Mouse (Mus musculus): ENCODE measurements around the gene Mgrn1. TPM values are rescaled to one million over a fixed set of nuclear protein-coding genes. Genes with fewer than 3 reads are reported as not detected.

Gene Mgrn1
- total and polyA plus RNA-seq, 2 experiments from 2014 or later: 117 to 221 TPM

DNA sequence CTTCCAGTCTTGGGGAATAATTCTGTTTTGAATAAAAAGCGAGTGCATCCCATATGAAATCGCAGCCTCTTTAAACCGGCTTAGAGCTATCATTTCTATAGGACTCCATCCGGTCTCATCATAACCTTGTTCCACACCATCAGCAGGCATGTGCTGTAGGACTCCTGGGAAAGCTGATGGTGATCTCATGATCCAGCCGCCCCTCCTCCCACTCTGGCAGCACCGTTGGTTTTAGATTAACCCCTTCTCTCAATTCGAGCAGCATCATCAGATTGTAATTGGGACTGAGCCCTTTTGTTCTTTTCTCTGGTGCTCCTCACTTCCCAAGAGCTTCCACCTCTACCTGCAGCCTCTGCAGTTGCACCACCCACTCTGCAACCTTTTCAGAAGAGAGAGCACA is 15.1 kb downstream of the Mgrn1 start:
- H3K27ac ChIP-seq (ENCODE audit: low read depth, low read length): no peak overlapping the region
- no peak for ATAC-seq (ENCODE audit: low FRiP score)
- DNase-seq (ENCODE audit: low spot score): no peak

DNA sequence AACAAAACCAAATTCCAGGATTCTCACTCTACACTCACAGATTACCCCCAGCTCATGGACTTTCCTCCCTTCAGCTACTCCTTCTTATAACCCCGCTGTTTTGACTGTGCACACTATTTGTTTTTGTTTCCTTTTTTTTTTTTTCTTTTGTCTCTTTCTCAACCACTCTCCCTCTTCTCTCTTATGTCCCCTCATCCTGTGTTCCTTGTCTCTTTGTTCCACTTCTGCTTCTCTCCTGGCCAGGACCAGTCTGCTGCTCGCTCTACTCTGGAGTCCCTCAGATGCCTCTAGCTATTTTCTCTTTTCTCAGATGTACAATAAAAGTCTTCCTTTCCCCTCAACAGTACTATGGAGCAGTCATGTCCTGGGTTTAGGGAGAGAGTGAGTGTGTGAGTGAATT is 16.3 kb downstream of the Mgrn1 start:
- Histone ChIP-seq H3K36me3 (ENCODE audit: insufficient read depth, low read length) (peaks cover 2% of the 10 kb centered on the region; the same call in 1 of the 2 replicates), H3K4me2 (ENCODE audit: low read depth, low read length, poor library complexity, severe bottlenecking) (no peak overlapping the region), H3K4me1 (ENCODE audit: insufficient read depth, low read length) (no peaks in the 10 kb centered on the region), H3K27me3 (ENCODE audit: insufficient read depth, low read length) (no peaks in the 10 kb centered on the region), H3K9ac (replicated peaks; ENCODE audit: low read length, poor library complexity, severe bottlenecking) (no peak overlapping the region), H3K4me3 (ENCODE audit: low read depth, low read length) (no peak overlapping the region), H3K9me3 (ENCODE audit: low read length) (no peaks in the 10 kb centered on the region), H3K27ac (ENCODE audit: low read depth, low read length) (no peak overlapping the region)
- WGBS: 69% methylated on average over 2 of the region's 2 CpGs
- ATAC-seq (ENCODE audit: low FRiP score) (no peak), DNase-seq (ENCODE audit: low spot score) (no peak)
- no peak for TF ChIP-seq CTCF (IDR thresholded peaks at IDR 0.05)

More for the DNA sequence above, 15.1 kb downstream of the Mgrn1 start:
- WGBS: 57% methylated on average over 7 of the region's 7 CpGs
- Histone ChIP-seq H3K4me3 (ENCODE audit: low read depth, low read length) (no peak overlapping the region), H3K27me3 (ENCODE audit: insufficient read depth, low read length) (no peaks in the 10 kb centered on the region), H3K36me3 (ENCODE audit: insufficient read depth, low read length) (no peaks in the 10 kb centered on the region), H3K4me1 (ENCODE audit: insufficient read depth, low read length) (no peaks in the 10 kb centered on the region), H3K9me3 (ENCODE audit: low read length) (no peaks in the 10 kb centered on the region), H3K9ac (replicated peaks; ENCODE audit: low read length, poor library complexity, severe bottlenecking) (no peak overlapping the region), H3K4me2 (ENCODE audit: low read depth, low read length, poor library complexity, severe bottlenecking) (no peak overlapping the region)
- no peak for TF ChIP-seq CTCF (IDR thresholded peaks at IDR 0.05)

DNA sequence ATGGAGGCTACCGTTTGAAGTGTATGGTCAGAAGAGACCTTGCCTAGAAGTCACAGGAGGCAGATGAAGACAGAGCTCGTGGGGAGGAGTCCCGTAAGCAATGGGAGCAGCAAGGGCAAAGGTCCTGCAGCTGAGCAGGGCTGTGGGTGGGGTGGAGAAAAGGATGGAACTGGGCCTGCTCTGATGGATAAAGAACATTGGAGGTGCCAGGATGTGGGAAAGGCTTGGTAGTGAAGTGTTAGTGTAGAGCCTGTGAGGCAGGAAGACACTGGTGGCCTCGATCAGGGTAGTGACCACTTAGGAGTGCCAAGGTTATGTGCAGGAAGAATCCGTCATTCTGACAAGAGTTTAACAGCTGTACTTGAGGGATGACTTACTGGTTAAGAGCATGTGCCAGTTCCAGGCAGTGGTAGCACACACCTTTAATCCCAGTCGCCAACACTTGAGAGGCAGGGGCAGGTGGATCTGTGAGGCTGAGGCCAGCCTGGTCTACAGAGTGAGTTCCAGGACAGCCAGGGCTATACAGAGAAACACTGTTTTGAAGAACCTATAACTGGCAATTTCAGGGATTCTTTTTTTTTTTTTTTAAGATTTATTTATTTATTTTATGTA is 17.5 kb downstream of the Mgrn1 start:
- H3K4me3 ChIP-seq (ENCODE audit: low read depth, low read length): no peak overlapping the region
- WGBS: 86% methylated on average over 6 of the region's 6 CpGs
- DNase-seq (ENCODE audit: low spot score): no peak
- H3K4me1 ChIP-seq (ENCODE audit: insufficient read depth, low read length): no peaks in the 10 kb centered on the region
- TF ChIP-seq CTCF (IDR thresholded peaks at IDR 0.05): no peak
- no peaks in the 10 kb centered on the region for H3K27me3 ChIP-seq (ENCODE audit: insufficient read depth, low read length)
- H3K36me3 ChIP-seq (ENCODE audit: insufficient read depth, low read length): peaks cover 5% of the 10 kb centered on the region; the same call in 1 of the 2 replicates
- no peak overlapping the region for H3K4me2 ChIP-seq (ENCODE audit: low read depth, low read length, poor library complexity, severe bottlenecking)
- no peak for ATAC-seq (ENCODE audit: low FRiP score)
- no peaks in the 10 kb centered on the region for H3K9me3 ChIP-seq (ENCODE audit: low read length)
- H3K9ac ChIP-seq (replicated peaks; ENCODE audit: low read length, poor library complexity, severe bottlenecking): no peak overlapping the region
- no peak overlapping the region for H3K27ac ChIP-seq (ENCODE audit: low read depth, low read length)

DNA sequence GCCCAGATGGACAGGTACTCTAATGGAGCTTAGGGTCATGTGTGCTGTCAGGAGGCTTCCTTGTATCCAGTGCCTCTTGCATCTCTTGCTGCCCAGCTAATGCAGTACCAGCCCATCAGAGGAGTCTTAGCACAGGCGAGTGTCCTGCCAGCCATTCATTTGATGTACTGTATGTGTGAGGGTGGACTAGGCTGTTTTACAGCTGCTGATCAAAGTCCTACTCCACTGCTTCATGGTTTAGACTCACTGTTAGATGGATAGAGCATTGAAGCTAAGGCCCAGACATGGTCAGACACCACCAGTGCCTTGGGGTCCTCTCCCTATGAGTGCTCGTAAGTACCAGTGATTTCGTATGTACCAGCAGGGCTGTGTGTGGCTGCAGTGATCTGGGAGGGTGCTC is 18.8 kb downstream of the Mgrn1 start:
- H3K9me3 ChIP-seq (ENCODE audit: low read length): no peaks in the 10 kb centered on the region
- H3K9ac ChIP-seq (replicated peaks; ENCODE audit: low read length, poor library complexity, severe bottlenecking): no peak overlapping the region
- no peak overlapping the region for H3K27ac ChIP-seq (ENCODE audit: low read depth, low read length)
- H3K4me2 ChIP-seq (ENCODE audit: low read depth, low read length, poor library complexity, severe bottlenecking): no peak overlapping the region
- WGBS: 89% methylated on average over 3 of the region's 3 CpGs
- no peaks in the 10 kb centered on the region for H3K4me1 ChIP-seq (ENCODE audit: insufficient read depth, low read length)
- peaks cover 12% of the 10 kb centered on the region; the same call in 1 of the 2 replicates for H3K36me3 ChIP-seq (ENCODE audit: insufficient read depth, low read length)
- no peak for TF ChIP-seq CTCF (IDR thresholded peaks at IDR 0.05)
- H3K27me3 ChIP-seq (ENCODE audit: insufficient read depth, low read length): no peaks in the 10 kb centered on the region
- no peak for DNase-seq (ENCODE audit: low spot score)
- H3K4me3 ChIP-seq (ENCODE audit: low read depth, low read length): no peak overlapping the region
- no peak for ATAC-seq (ENCODE audit: low FRiP score)

DNA sequence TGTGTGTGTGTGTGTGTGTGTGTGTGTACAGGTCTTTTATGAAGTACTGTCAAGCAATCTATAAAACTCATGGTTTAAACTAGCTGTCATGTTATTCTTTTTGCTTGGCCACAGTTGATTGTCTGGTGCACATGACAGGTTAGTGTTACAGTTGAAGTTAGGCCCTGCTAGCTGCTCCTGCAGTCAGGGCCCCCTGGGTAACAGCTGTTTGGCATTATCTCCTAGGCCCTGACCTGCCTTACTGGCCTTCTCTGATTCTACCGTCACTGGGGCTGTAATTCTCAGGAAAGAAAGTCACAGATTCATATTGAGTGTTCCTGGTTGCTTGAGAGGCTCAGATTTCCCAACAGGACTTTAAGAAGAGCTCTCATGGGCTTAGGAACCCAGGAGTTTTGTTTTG is 19.5 kb downstream of the Mgrn1 start:
- H3K27ac ChIP-seq (ENCODE audit: low read depth, low read length): no peak overlapping the region
- no peaks in the 10 kb centered on the region for H3K4me1 ChIP-seq (ENCODE audit: insufficient read depth, low read length)
- no peak overlapping the region for H3K4me3 ChIP-seq (ENCODE audit: low read depth, low read length)
- no peak for DNase-seq (ENCODE audit: low spot score)
- 66% methylated on average over 1 of the region's 1 CpGs for WGBS
- H3K4me2 ChIP-seq (ENCODE audit: low read depth, low read length, poor library complexity, severe bottlenecking): no peak overlapping the region
- no peaks in the 10 kb centered on the region for H3K27me3 ChIP-seq (ENCODE audit: insufficient read depth, low read length)
- peaks cover 14% of the 10 kb centered on the region for H3K36me3 ChIP-seq (ENCODE audit: insufficient read depth, low read length)
- no peak overlapping the region for H3K9ac ChIP-seq (replicated peaks; ENCODE audit: low read length, poor library complexity, severe bottlenecking)
- no peak for ATAC-seq (ENCODE audit: low FRiP score)
- H3K9me3 ChIP-seq (ENCODE audit: low read length): no peaks in the 10 kb centered on the region
- TF ChIP-seq CTCF (IDR thresholded peaks at IDR 0.05): no peak

DNA sequence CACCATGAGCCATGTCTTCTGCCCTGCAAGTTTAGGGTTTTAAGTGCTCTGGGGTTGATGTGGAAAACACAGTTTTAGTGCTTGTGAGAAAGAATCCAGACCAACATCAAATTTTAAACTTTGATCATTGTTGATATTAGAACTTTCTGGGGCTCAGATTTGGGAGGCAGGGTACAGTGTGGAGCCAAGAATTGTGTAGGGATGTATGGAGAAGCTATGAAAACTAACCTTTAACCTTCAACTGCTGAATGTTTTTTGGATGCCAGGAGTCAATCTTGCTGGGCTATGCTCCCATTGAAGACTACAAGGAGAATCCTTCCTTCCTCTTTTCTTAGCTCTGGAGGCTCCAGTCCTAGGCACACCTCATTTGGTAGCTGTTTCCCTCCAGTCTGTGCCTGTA is 20.5 kb downstream of the Mgrn1 start:
- Histone ChIP-seq H3K27me3 (ENCODE audit: insufficient read depth, low read length) (no peaks in the 10 kb centered on the region), H3K4me2 (ENCODE audit: low read depth, low read length, poor library complexity, severe bottlenecking) (no peak overlapping the region), H3K9ac (replicated peaks; ENCODE audit: low read length, poor library complexity, severe bottlenecking) (no peak overlapping the region), H3K9me3 (ENCODE audit: low read length) (no peaks in the 10 kb centered on the region), H3K4me3 (ENCODE audit: low read depth, low read length) (no peak overlapping the region), H3K27ac (ENCODE audit: low read depth, low read length) (no peak overlapping the region), H3K4me1 (ENCODE audit: insufficient read depth, low read length) (no peaks in the 10 kb centered on the region), H3K36me3 (ENCODE audit: insufficient read depth, low read length) (peaks cover 24% of the 10 kb centered on the region)
- no peak for DNase-seq (ENCODE audit: low spot score)
- ATAC-seq (ENCODE audit: low FRiP score): no peak
- no peak for TF ChIP-seq CTCF (IDR thresholded peaks at IDR 0.05)
